Mouse (Mus musculus) kidney, adult 2 months (tissue): Measurements from ENCODE around the gene Slc19a2.

ENCODE experiments used
- CTCF ChIP-seq: fragments of 200-500 bp; conservative IDR thresholded peaks from 2 replicates; pipeline ENCODE4 v1.5.1; 2011; ENCODE audit warnings: low read depth, mild to moderate bottlenecking, control low read depth, low read length, moderate library complexity, mixed read lengths; ENCODE audit not compliant: insufficient read depth, insufficient read length
- POLR2A ChIP-seq: fragments of 200-500 bp; IDR thresholded peaks from one replicate; pipeline ENCODE4 v1.6.1; 2011; ENCODE audit warnings: low read depth, low read length, control low read depth

DNA sequence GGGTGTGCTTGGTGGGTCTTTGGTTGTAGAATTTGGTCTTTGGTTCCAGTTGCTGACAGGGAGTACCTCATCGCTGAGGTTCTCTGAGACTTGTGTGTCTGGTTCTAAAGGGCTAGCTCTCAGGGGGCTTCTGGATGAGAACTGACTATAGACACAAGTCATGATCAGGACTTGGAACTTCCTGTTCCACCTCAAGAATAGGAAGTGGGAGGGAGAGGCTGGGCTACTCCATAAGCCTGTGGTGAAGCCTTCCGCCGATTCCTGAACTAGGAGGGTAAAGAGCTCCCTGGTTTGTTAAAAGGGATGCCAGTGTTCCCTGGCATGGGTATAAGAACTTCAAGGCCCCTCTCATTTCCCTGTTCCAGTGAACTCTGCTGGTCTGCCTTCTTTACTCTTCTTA lies 35.2 kb downstream of the Slc19a2 start:
- TF ChIP-seq CTCF (no peak), POLR2A (no peak)
